Mouse (Mus musculus): ENCODE data around the gene Lcn11. TPM values are rescaled to one million over a fixed set of nuclear protein-coding genes. Genes with fewer than 3 reads are reported as not detected.
"Not testable (repeated sequence)": the region's sequence is repeated elsewhere in the genome, so short reads cannot be mapped to it uniquely, and the experiment has no call there.

Gene Lcn11
- polyA plus RNA-seq, 1 experiment from 2014 or later: not detected

GRCm38 (mm10) chr2:25781957-25782356 lies 5.1 kb downstream of the Lcn11 start, which contains the start of gene Gm13539:
Gm13539 (plus strand) TSS chr2:25782257.
- DNase-seq (ENCODE audit: low spot score): no peak
- Histone ChIP-seq H3K4me1 (peaks cover 13% of the 10 kb centered on the region; the same call in 1 of the 2 replicates), H3K9me3 (no peaks in the 10 kb centered on the region), H3K27me3 (ENCODE audit: insufficient read depth, poor library complexity, severe bottlenecking) (no peaks in the 10 kb centered on the region; the same call in 1 of the 2 replicates), H3K27ac (no peak within 1 kb of the TSS), H3K36me3 (no peaks in the 10 kb centered on the region), H3K4me3 (no peak within 1 kb of the TSS)
- 85% methylated on average over 3 of the region's 3 CpGs for WGBS

- 70% methylated on average over 5 of the region's 5 CpGs for WGBS
- H3K27ac ChIP-seq: no peak overlapping the region
- DNase-seq (ENCODE audit: low spot score): no peak
Measured at GRCm38 (mm10) chr2:25785573-25786322, 8.9 kb downstream of the Lcn11 start.

GRCm38 (mm10) chr2:25789092-25789491 lies 12.3 kb downstream of the Lcn11 start:
- WGBS: 78% methylated on average over 3 of the region's 3 CpGs
- Histone ChIP-seq H3K36me3 (no peaks in the 10 kb centered on the region), H3K4me3 (no peak overlapping the region), H3K27ac (no peak overlapping the region), H3K4me1 (peaks cover 13% of the 10 kb centered on the region; the same call in 1 of the 2 replicates), H3K9me3 (no peaks in the 10 kb centered on the region), H3K27me3 (ENCODE audit: insufficient read depth, poor library complexity, severe bottlenecking) (no peaks in the 10 kb centered on the region; the same call in 1 of the 2 replicates)
- no peak for DNase-seq (ENCODE audit: low spot score)

More at GRCm38 (mm10) chr2:25785573-25786322, 8.9 kb downstream of the Lcn11 start:
- no peaks in the 10 kb centered on the region for H3K36me3 ChIP-seq
- H3K4me3 ChIP-seq: no peak overlapping the region
- no peaks in the 10 kb centered on the region for H3K9me3 ChIP-seq
- no peaks in the 10 kb centered on the region; the same call in 1 of the 2 replicates for H3K27me3 ChIP-seq (ENCODE audit: insufficient read depth, poor library complexity, severe bottlenecking)
- H3K4me1 ChIP-seq: peaks cover 13% of the 10 kb centered on the region; the same call in 1 of the 2 replicates

GRCm38 (mm10) chr2:25797635-25798034 lies 20.8 kb downstream of the Lcn11 start:
- Histone ChIP-seq H3K4me3 (no peak overlapping the region), H3K27me3 (ENCODE audit: insufficient read depth, poor library complexity, severe bottlenecking) (no peaks in the 10 kb centered on the region), H3K4me1 (no peaks in the 10 kb centered on the region), H3K27ac (no peak overlapping the region), H3K36me3 (no peaks in the 10 kb centered on the region), H3K9me3 (no peaks in the 10 kb centered on the region)
- WGBS: 13% methylated on average over 2 of the region's 2 CpGs
- no peak for DNase-seq (ENCODE audit: low spot score)

- H3K9me3 ChIP-seq: no peaks in the 10 kb centered on the region
- no peak overlapping the region for H3K4me3 ChIP-seq
- DNase-seq (ENCODE audit: low spot score): no peak
- H3K27me3 ChIP-seq (ENCODE audit: insufficient read depth, poor library complexity, severe bottlenecking): no peaks in the 10 kb centered on the region
- no peaks in the 10 kb centered on the region for H3K4me1 ChIP-seq
- H3K36me3 ChIP-seq: no peaks in the 10 kb centered on the region
- 53% methylated on average over 5 of the region's 5 CpGs for WGBS
- H3K27ac ChIP-seq: no peak overlapping the region
Measured at GRCm38 (mm10) chr2:25798065-25798464, 21.2 kb downstream of the Lcn11 start.

GRCm38 (mm10) chr2:25811711-25812110 lies 34.9 kb downstream of the Lcn11 start:
- 63% methylated on average over 2 of the region's 2 CpGs for WGBS
- no peak overlapping the region for H3K27ac ChIP-seq
- H3K27me3 ChIP-seq (ENCODE audit: insufficient read depth, poor library complexity, severe bottlenecking): peaks cover 6% of the 10 kb centered on the region; the same call in 1 of the 2 replicates
- no peaks in the 10 kb centered on the region for H3K4me1 ChIP-seq
- H3K36me3 ChIP-seq: no peaks in the 10 kb centered on the region
- no peak overlapping the region for H3K4me3 ChIP-seq
- no peak for DNase-seq (ENCODE audit: low spot score)
- no peaks in the 10 kb centered on the region for H3K9me3 ChIP-seq

GRCm38 (mm10) chr2:25813364-25813763 lies 36.5 kb downstream of the Lcn11 start:
- DNase-seq (ENCODE audit: low spot score): no peak
- no peak overlapping the region for H3K27ac ChIP-seq
- WGBS: 70% methylated on average over 5 of the region's 5 CpGs
- H3K9me3 ChIP-seq: no peaks in the 10 kb centered on the region
- peaks cover 6% of the 10 kb centered on the region; the same call in 1 of the 2 replicates for H3K27me3 ChIP-seq (ENCODE audit: insufficient read depth, poor library complexity, severe bottlenecking)
- no peak overlapping the region for H3K4me3 ChIP-seq
- no peaks in the 10 kb centered on the region for H3K4me1 ChIP-seq
- H3K36me3 ChIP-seq: no peaks in the 10 kb centered on the region

- H3K4me1 ChIP-seq; DNase-seq (ENCODE audit: low spot score); H3K27me3 ChIP-seq (ENCODE audit: insufficient read depth, poor library complexity, severe bottlenecking); H3K27ac ChIP-seq; H3K9me3 ChIP-seq; H3K4me3 ChIP-seq; H3K36me3 ChIP-seq: not testable (repeated sequence)
- 73% methylated on average over 1 of the region's 1 CpGs for WGBS
Measured at GRCm38 (mm10) chr2:25815748-25816147, 38.9 kb downstream of the Lcn11 start, which contains the start of gene Glt6d1. Glt6d1 (minus strand) TSS chr2:25815848.

GRCm38 (mm10) chr2:25822806-25823205 lies 46.0 kb downstream of the Lcn11 start, which contains the start of gene Lcn9:
Lcn9 (plus strand) TSS chr2:25823153.
- Histone ChIP-seq H3K4me1 (no peaks in the 10 kb centered on the region), H3K27me3 (ENCODE audit: insufficient read depth, poor library complexity, severe bottlenecking) (no peaks in the 10 kb centered on the region), H3K4me3 (no peak within 1 kb of the TSS), H3K9me3 (no peaks in the 10 kb centered on the region), H3K27ac (no peak within 1 kb of the TSS), H3K36me3 (no peaks in the 10 kb centered on the region)
- 72% methylated on average over 1 of the region's 1 CpGs for WGBS
- no peak for DNase-seq (ENCODE audit: low spot score)

GRCm38 (mm10) chr2:25824751-25825150 lies 47.9 kb downstream of the Lcn11 start:
- Histone ChIP-seq H3K27me3 (ENCODE audit: insufficient read depth, poor library complexity, severe bottlenecking) (no peaks in the 10 kb centered on the region), H3K9me3 (no peaks in the 10 kb centered on the region), H3K36me3 (no peaks in the 10 kb centered on the region), H3K4me1 (no peaks in the 10 kb centered on the region), H3K27ac (no peak overlapping the region), H3K4me3 (no peak overlapping the region)
- DNase-seq (ENCODE audit: low spot score): no peak
- 78% methylated on average over 3 of the region's 3 CpGs for WGBS

GRCm38 (mm10) chr2:25828344-25828947 lies 51.6 kb downstream of the Lcn11 start:
- Histone ChIP-seq H3K27ac (no peak overlapping the region), H3K4me1 (no peaks in the 10 kb centered on the region), H3K4me3 (no peak overlapping the region), H3K27me3 (ENCODE audit: insufficient read depth, poor library complexity, severe bottlenecking) (no peaks in the 10 kb centered on the region; the same call in 1 of the 2 replicates), H3K36me3 (no peaks in the 10 kb centered on the region), H3K9me3 (no peaks in the 10 kb centered on the region)
- DNase-seq (ENCODE audit: low spot score): no peak
- 71% methylated on average over 8 of the region's 8 CpGs for WGBS

Data from heart, embryonic 10.5 days (tissue).